Mouse (Mus musculus) limb, embryonic 12.5 days (tissue): ENCODE results near the gene 4930519P11Rik. TPM values are rescaled to one million over a fixed set of nuclear protein-coding genes. Genes with fewer than 3 reads are reported as not detected.
A peak's percentile ranks its signal among the peaks of the same experiment; 100 is the strongest.

ENCODE experiments used
- ATAC-seq: fragments of 200-750 bp; cut with Nextera tagmentation; 2 replicates; pipeline ENCODE4 v1.8.0; 2017; ENCODE audit warnings: low read depth, moderate TSS enrichment; ENCODE audit not compliant: insufficient number of reproducible peaks, insufficient read depth, low FRiP score, low TSS enrichment
- H3K27ac ChIP-seq: fragments of 300-500 bp; sonication (generic); 2 replicates; pipeline ENCODE4 v1.5.1; 2016; ENCODE audit warnings: mild to moderate bottlenecking, moderate library complexity
- H3K27me3 ChIP-seq: fragments of 300-500 bp; sonication (generic); 2 replicates; pipeline ENCODE4 v1.6.1; 2016; ENCODE audit warnings: mild to moderate bottlenecking, moderate library complexity
- H3K36me3 ChIP-seq: fragments of 300-500 bp; sonication (generic); 2 replicates; pipeline ENCODE4 v1.6.1; 2016; ENCODE audit warnings: mild to moderate bottlenecking, moderate library complexity
- H3K4me1 ChIP-seq: fragments of 300-500 bp; sonication (generic); replicated peaks from 2 replicates; pipeline ENCODE4 v1.6.1; 2016
- H3K4me2 ChIP-seq: fragments of 300-500 bp; sonication (generic); 2 replicates; pipeline ENCODE4 v1.6.1; 2016; ENCODE audit warnings: mild to moderate bottlenecking, moderate library complexity
- H3K4me3 ChIP-seq: fragments of 300-500 bp; sonication (generic); replicated peaks from 2 replicates; pipeline ENCODE4 v1.5.1; 2016; ENCODE audit warnings: mild to moderate bottlenecking
- H3K9ac ChIP-seq: fragments of 300-500 bp; sonication (generic); replicated peaks from 2 replicates; pipeline ENCODE4 v1.6.1; 2016; ENCODE audit warnings: mild to moderate bottlenecking, moderate library complexity
- H3K9me3 ChIP-seq: fragments of 300-500 bp; sonication (generic); 2 replicates; pipeline ENCODE4 v1.6.1; 2016; ENCODE audit warnings: mild to moderate bottlenecking, moderate library complexity
- WGBS: fragments of 180-500 bp; shearing (Covaris S2); methylation state at CpG from one replicate; pipeline ENCODE4 v1.1.7; 2016; 5-methylcytosine and 5-hydroxymethylcytosine counted together
- polyA plus RNA-seq: library from polyadenylated mRNA; unstranded; fragments of >200 nt; fragmentation: Nextera tagmentation; extraction: Ambion mirVana; gene quantifications from 2 replicates; pipeline ENCODE4 v1.2.1, GENCODE M21; 2016

Gene 4930519P11Rik
- polyA plus RNA-seq, 1 experiment from 2014 or later = not detected

DNA sequence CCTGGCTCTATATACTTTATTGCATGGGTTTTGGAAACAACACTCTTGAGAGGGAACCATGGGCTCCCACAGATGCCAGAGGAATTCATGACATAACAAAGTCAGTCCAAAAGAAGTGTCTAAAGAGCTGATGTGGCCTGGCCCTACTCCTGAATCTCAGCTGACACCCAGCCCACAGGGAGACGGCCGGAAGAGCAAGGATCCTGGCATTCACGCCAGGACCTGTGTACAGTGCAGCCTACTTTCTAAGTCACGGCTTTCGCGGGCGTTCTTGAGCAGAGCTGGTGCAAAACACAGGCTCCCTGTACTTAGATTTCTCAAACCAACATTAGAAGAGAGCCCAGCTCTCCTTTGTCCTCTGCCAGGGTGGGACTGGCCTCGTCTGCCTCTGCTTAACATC is 32.7 kb downstream of the 4930519P11Rik start:
- Histone ChIP-seq H3K27ac (no peak overlapping the region), H3K4me3 (no peak overlapping the region), H3K36me3 (no peaks in the 10 kb centered on the region), H3K4me1 (peaks cover 16% of the 10 kb centered on the region), H3K9ac (no peak overlapping the region), H3K4me2 (no peak overlapping the region), H3K9me3 (no peaks in the 10 kb centered on the region), H3K27me3 (no peaks in the 10 kb centered on the region)
- WGBS = 84% methylated on average over 8 of the region's 8 CpGs
- ATAC-seq = no peak

DNA sequence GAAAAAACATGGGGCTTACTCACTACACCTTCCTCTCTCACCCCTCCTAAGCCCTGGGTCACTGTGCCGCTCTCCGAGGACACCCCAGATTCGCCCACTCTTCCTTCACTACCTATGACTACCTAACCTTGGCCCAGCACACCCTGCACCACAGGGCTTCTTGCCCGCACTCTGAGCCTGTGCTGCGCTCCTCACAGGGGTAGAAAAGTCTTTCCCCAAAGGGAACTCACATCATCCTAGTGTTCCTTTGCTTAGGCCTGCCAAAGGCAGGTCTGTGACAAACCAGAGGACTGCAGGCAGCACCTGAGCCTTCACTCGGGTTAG is 35.5 kb downstream of the 4930519P11Rik start:
- Histone ChIP-seq H3K4me1 (peaks cover 8% of the 10 kb centered on the region), H3K4me2 (no peak overlapping the region), H3K4me3 (no peak overlapping the region), H3K9ac (peak overlapping the region; percentile 18; the same call in 1 of the 2 replicates), H3K27me3 (no peaks in the 10 kb centered on the region), H3K9me3 (no peaks in the 10 kb centered on the region), H3K27ac (no peak overlapping the region), H3K36me3 (no peaks in the 10 kb centered on the region)
- 85% methylated on average over 6 of the region's 6 CpGs for WGBS
- ATAC-seq = no peak

DNA sequence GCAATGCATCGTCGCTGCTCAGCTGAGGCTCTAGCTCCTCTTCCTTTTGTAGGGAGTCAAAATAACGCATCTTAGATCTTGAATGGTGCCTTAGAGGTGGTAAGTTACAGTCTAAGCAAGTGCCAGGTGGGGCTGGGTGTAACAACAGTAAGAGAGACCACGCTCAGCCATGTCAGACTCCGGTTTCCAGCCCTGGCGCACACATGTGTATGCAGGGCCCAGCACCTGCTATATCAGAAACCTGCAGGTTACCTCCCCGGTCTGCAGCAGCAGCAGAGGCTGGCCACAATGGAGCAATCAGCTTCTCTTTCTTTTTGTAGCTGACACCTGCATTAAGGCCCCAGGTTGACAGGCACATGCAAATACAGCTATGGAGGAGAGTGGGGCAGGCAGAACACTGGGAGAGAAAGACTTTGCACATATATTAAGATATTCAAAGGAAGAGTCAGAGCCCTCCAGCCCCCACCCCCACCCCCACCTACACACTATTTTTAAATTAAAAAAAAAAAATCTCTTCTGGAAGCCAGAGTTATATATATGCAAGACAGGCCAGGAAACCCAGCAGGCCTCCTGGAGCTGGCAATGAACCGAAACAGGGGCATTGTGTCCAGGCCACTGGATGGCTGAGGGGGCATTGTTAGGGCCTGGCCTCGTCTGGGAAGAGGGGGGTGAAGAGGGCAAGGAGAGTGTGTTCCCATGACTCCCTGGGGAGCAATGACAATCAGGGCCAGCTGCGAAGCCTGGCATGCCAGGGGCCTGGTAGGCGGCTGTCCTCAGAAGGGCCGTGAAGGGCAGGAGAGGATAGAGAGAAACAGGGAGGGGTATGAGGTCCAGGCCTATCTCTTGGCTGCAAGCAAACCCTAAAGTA is 36.1 kb downstream of the 4930519P11Rik start:
- 50% methylated on average over 12 of the region's 12 CpGs for WGBS

DNA sequence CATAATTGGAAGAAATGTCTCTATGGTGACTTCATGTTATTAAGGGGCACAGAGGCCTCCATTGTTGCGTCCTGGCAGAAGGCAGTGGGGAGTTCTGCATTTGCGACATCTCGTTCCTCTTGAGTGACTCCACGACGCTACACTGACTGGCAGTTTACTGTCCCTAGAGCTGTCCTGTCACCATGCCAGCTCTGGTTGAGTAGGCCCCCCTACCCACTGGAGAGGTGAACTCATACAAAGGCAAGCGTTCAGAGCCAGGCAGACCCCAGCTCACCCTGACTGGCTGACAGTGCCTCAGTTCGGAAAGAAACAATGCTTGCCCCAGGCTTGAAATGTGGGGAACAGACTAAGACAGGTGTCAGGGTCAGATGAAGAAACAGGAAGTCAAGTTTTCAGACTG is 39.0 kb downstream of the 4930519P11Rik start:
- ATAC-seq = no peak
- peaks cover 26% of the 10 kb centered on the region for H3K4me1 ChIP-seq
- no peaks in the 10 kb centered on the region for H3K36me3 ChIP-seq
- H3K4me3 ChIP-seq = no peak overlapping the region
- no peak overlapping the region for H3K4me2 ChIP-seq
- no peak overlapping the region for H3K9ac ChIP-seq
- no peak overlapping the region for H3K27ac ChIP-seq
- H3K27me3 ChIP-seq = no peaks in the 10 kb centered on the region
- 82% methylated on average over 7 of the region's 7 CpGs for WGBS
- H3K9me3 ChIP-seq = no peaks in the 10 kb centered on the region

More for the DNA sequence above, 36.1 kb downstream of the 4930519P11Rik start:
- Histone ChIP-seq H3K36me3 (no peaks in the 10 kb centered on the region), H3K4me1 (peaks cover 13% of the 10 kb centered on the region), H3K27me3 (no peaks in the 10 kb centered on the region), H3K4me2 (no peak overlapping the region), H3K9me3 (no peaks in the 10 kb centered on the region), H3K4me3 (no peak overlapping the region), H3K27ac (no peak overlapping the region), H3K9ac (peak overlapping the region; percentile 18; the same call in 1 of the 2 replicates)
- ATAC-seq = no peak

DNA sequence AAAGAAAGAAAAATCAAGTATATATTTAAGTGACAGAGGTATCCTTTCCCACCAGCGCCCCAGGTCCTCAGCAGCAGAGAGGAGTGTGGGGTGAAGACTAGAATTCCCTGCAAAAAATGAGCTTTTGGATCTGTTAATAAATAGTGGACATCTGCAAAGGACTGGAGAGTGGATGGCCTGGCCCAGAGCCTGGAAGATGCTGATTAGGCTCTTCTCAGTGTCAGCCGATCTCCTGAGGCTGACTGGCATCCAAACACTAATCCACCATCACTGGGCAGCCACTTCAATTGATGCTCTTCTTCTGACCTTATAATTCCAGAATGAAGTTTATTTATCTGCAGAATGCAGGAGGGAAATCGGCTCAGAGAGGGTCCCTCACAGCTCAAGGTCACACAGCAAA is 40.2 kb downstream of the 4930519P11Rik start:
- H3K27me3 ChIP-seq = no peaks in the 10 kb centered on the region
- no peak overlapping the region for H3K4me2 ChIP-seq
- H3K36me3 ChIP-seq = no peaks in the 10 kb centered on the region
- H3K9me3 ChIP-seq = no peaks in the 10 kb centered on the region
- no peak for ATAC-seq
- no peak overlapping the region for H3K27ac ChIP-seq
- H3K4me3 ChIP-seq = no peak overlapping the region
- 85% methylated on average over 3 of the region's 3 CpGs for WGBS
- H3K4me1 ChIP-seq = peaks cover 37% of the 10 kb centered on the region
- no peak overlapping the region for H3K9ac ChIP-seq

DNA sequence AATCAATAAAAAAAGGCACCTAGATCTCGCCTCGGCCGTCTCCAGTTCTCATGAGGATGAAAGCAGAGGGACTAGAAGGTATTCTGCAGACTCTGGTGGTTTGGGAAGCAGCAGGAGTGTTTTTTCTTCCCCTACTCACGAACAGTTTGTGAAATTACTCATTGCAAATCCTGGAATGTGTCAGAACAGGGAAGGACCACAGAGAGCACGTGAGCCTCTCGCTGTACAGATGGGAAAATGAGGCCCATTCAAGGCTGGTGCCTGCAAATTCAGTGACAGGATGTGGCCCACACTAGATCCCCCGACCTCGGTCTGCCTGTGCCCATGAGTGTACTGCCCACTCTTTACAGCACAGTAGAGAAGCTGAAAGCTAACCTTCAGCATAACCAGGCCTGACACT is 41.3 kb downstream of the 4930519P11Rik start:
- no peak overlapping the region for H3K4me3 ChIP-seq
- no peaks in the 10 kb centered on the region for H3K9me3 ChIP-seq
- H3K27me3 ChIP-seq = no peaks in the 10 kb centered on the region
- peaks cover 40% of the 10 kb centered on the region for H3K4me1 ChIP-seq
- no peak for ATAC-seq
- H3K36me3 ChIP-seq = no peaks in the 10 kb centered on the region
- 74% methylated on average over 8 of the region's 8 CpGs for WGBS
- no peak overlapping the region for H3K4me2 ChIP-seq
- peak overlapping the region; percentile 32 for H3K27ac ChIP-seq
- H3K9ac ChIP-seq = no peak overlapping the region

DNA sequence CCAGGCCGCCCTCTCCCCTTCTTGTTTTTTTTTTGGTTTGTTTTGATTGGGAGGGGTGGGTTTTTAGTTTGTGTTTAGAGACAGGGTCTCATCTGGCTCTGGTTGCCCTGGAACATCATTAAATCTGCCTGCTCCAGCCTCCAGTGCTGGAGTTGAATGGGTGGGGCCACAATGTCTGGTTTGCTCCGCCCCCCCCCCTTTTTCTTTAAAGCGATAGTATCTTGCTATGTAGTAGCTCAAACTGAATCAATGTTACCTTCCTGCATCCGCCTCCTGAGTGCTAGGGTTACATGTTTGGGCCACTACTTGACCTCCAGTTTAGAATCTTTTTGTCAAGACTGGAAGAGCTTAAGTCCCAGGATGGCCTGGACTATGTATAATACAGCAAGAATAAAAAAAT is 42.0 kb downstream of the 4930519P11Rik start:
- WGBS = 86% methylated on average over 4 of the region's 4 CpGs
- Histone ChIP-seq H3K27me3 (no peaks in the 10 kb centered on the region), H3K9ac (no peak overlapping the region), H3K4me1 (peaks cover 46% of the 10 kb centered on the region), H3K27ac (no peak overlapping the region), H3K4me3 (no peak overlapping the region), H3K9me3 (no peaks in the 10 kb centered on the region), H3K4me2 (no peak overlapping the region), H3K36me3 (no peaks in the 10 kb centered on the region)
- no peak for ATAC-seq

DNA sequence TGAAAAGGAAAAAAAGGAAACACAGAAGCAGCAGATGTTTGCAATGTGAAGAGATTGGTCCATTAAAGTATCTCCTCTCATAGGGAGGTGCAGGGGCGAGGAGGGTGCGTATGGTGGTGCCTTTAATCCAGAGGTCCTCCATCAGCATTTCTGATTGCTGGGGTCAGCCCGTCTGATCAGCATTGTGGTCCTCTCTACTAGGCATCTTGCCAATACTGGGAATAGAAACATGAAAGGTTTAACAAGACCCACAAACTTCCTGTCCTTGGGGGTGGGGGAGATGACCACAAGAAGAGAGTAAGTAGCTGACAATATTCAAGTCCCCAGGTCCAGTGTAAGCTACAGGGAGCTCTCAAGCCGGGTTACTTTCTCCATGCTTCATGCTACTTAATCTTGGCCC is 42.6 kb downstream of the 4930519P11Rik start:
- Histone ChIP-seq H3K27me3 (no peaks in the 10 kb centered on the region), H3K27ac (no peak overlapping the region), H3K4me2 (peak overlapping the region; percentile 77), H3K36me3 (no peaks in the 10 kb centered on the region), H3K9ac (0 out of 2 replicates have a peak overlapping the region, but pooled peaks have one; percentile 49), H3K4me3 (no peak overlapping the region; the same call in 1 of the 2 replicates), H3K4me1 (peaks cover 52% of the 10 kb centered on the region), H3K9me3 (no peaks in the 10 kb centered on the region)
- 73% methylated on average over 4 of the region's 4 CpGs for WGBS
- no peak for ATAC-seq

DNA sequence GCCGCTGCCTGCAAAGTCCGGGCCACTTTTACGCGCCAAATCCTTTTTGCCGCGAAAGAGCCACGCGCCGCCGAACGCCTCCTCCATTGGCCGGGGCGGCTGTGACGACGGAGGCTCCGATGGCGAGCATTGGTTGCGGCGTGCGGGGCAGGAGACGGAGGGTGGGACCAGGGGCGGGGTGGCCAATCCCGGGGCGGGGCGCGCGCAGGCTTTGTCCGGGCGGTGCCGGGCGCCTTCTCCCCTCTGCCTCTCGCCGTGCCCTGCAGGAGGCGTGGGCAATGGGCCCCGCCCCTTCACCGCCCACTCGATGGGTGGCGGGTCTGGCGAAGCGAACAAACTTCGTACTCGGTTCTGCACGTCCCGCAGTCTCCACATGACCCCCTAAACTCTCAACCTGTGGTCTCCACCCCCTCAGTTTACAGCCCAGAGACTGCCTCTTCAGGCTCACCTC is 43.4 kb downstream of the 4930519P11Rik start, which contains the start of gene E2f1:
Gene E2f1, minus strand, starts transcription at position 57 of the 451 bp plus-strand sequence.
- peak within 1 kb of the TSS; percentile 91 for H3K4me3 ChIP-seq
- no peaks in the 10 kb centered on the region for H3K27me3 ChIP-seq
- H3K27ac ChIP-seq = peak within 1 kb of the TSS; percentile 88
- H3K9me3 ChIP-seq = no peaks in the 10 kb centered on the region
- peak within 1 kb of the TSS; percentile 86 for H3K9ac ChIP-seq
- WGBS = 0% methylated on average over 43 of the region's 44 CpGs
- peaks cover 2% of the 10 kb centered on the region for H3K36me3 ChIP-seq
- peak; percentile 95 for ATAC-seq
- peaks cover 60% of the 10 kb centered on the region for H3K4me1 ChIP-seq
- peak within 1 kb of the TSS; percentile 77 for H3K4me2 ChIP-seq

DNA sequence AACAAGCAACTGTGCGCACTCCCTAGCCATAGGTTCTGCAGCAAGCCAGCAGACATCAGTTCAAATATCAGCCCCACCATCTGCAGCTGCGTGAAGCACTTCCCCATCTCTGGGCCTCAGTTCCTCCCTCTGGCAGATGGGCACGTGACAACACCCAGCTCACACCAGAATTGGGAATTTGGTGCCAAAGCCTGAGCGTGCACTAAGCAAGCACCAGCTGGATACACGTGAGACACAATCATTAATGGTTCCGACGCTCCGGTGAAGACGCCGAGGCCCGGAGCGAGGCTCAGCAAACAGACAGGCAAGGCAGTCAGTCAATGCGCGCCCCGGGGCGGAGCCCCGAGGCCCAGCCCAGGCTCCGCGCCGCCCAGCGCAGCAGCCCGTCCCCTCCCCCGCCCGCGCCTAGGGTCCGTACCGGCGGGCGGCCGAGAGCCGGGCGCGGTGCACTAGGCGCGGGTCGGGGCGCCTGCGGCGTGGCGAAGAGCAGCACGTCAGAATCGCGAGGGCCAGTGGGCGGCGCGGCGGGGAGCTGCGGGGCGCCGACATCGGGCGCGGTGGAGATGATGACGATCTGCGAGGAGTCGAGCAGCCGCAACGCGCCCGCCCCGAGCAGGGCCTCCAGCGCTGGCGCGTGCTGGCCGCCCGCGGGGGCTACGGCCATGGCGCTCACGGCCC is 44.0 kb downstream of the 4930519P11Rik start:
- Histone ChIP-seq H3K4me3 (peak overlapping the region; percentile 91), H3K9ac (peak overlapping the region; percentile 86), H3K4me2 (peak overlapping the region; percentile 77), H3K27me3 (no peaks in the 10 kb centered on the region), H3K9me3 (no peaks in the 10 kb centered on the region), H3K4me1 (peaks cover 63% of the 10 kb centered on the region), H3K36me3 (peaks cover 8% of the 10 kb centered on the region), H3K27ac (peak overlapping the region; percentile 88)
- ATAC-seq = peak; percentile 64
- under 1% methylated on average over 70 of the region's 70 CpGs for WGBS

DNA sequence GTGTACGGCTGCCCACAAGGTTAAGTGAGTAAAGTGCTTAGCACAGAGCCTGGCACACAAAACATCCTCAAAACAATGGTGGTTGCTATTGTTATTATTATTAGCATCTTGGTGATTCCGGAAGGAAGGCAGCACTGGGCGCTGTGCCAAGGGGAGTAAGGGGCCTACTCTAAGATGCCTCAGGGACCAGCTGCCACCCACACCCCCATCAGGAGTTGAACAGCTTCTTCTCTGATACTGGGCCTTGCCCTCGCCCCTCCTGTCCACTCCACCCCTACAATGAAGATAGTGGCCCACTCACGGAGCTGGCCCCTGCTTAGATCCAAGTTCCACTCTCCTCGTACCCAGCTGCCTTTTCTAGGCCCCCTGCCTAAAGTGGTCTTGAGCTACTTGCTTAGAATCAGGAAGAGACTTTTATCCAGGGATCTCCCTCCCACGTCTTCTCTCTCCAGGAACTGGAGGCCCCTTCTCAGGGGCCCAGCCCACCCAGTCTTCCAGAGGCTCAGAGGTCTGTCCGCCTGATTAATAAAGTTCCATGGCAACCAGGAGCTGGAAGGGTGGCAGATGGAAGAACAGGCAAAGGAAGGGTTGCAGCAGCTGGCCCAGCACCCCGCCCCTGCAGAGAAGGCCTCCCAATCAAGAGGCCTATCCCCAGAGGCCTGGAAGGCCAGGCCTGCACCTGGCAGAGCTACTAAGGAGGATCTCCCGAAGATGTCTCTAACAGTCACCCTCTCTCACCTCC is 44.7 kb downstream of the 4930519P11Rik start:
- H3K4me1 ChIP-seq = peaks cover 65% of the 10 kb centered on the region
- peak overlapping the region; percentile 86 for H3K9ac ChIP-seq
- peaks cover 16% of the 10 kb centered on the region for H3K36me3 ChIP-seq
- no peaks in the 10 kb centered on the region for H3K9me3 ChIP-seq
- peak overlapping the region; percentile 91 for H3K4me3 ChIP-seq
- no peaks in the 10 kb centered on the region for H3K27me3 ChIP-seq
- peak overlapping the region; percentile 77 for H3K4me2 ChIP-seq
- WGBS = 20% methylated on average over 10 of the region's 10 CpGs
- H3K27ac ChIP-seq = peak overlapping the region; percentile 88
- ATAC-seq = no peak
